Mouse (Mus musculus): ENCODE measurements at regions not wholly inside any gene's neighbourhood (a gene's known extent, or its start where the extent isn't known, plus 50 kb on each side); places are given as distances from the start of the nearest gene placed in this dataset.

DNA sequence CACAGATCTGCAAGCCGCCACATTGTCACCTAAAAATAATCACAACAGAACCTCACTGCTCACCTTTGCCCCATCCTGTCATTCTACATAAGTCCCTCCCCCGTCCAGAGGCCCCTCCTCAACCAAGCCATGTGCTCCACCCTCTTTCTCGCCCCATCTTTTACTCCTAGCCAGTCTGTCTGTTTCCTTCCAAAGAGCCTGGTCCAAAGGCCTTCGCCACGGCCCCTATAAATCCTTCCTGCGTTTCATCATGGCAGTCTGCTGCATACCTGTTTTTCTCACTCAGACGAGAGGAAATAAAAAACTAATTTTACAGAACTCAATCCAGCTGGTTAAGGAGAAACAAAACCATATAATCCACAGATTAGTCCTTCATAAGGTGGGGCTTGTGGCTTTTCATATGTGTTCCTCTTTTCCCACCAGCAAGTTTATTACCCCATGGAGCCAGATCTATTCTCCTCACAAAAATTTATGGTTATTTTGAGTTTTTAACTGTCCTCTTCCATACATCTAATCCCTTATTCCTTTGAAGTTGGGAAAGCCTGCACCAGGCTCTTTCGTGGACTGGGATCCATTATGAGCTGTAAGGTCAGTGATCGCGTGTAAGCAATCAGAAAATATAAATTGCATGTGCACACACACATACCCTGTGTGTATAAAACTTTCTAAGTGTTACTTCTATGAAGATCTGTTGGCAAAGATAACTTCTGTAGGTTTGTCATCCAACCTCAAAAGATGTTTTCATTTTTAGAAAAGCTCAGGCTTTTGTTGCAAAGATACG is 236.9 kb upstream of the Rsrc1 start:
- WGBS = 74% methylated on average over 11 of the region's 11 CpGs
- no peak overlapping the region for H3K4me2 ChIP-seq (ENCODE audit: low read depth, low read length)
- no peaks in the 10 kb centered on the region for H3K36me3 ChIP-seq (replicated peaks; ENCODE audit: control insufficient read depth, insufficient read depth, low read depth, low read length)
- ATAC-seq (replicated peaks; ENCODE audit: insufficient number of reproducible peaks, low FRiP score, low TSS enrichment, low read depth) (no peak), DNase-seq (ENCODE audit: low spot score) (no peak)
- H3K9me3 ChIP-seq (replicated peaks; ENCODE audit: control insufficient read depth, low read length) = no peaks in the 10 kb centered on the region
- H3K9ac ChIP-seq (replicated peaks; ENCODE audit: low read length) = no peak overlapping the region
- H3K27ac ChIP-seq (replicated peaks; ENCODE audit: low read depth, low read length) = no peak overlapping the region
- H3K27me3 ChIP-seq (ENCODE audit: control insufficient read depth, insufficient read depth, low read length) = no peaks in the 10 kb centered on the region
- H3K4me3 ChIP-seq (ENCODE audit: low read depth, low read length) = no peak overlapping the region
- H3K4me1 ChIP-seq (ENCODE audit: control insufficient read depth, insufficient read depth, low read length) = no peaks in the 10 kb centered on the region

DNA sequence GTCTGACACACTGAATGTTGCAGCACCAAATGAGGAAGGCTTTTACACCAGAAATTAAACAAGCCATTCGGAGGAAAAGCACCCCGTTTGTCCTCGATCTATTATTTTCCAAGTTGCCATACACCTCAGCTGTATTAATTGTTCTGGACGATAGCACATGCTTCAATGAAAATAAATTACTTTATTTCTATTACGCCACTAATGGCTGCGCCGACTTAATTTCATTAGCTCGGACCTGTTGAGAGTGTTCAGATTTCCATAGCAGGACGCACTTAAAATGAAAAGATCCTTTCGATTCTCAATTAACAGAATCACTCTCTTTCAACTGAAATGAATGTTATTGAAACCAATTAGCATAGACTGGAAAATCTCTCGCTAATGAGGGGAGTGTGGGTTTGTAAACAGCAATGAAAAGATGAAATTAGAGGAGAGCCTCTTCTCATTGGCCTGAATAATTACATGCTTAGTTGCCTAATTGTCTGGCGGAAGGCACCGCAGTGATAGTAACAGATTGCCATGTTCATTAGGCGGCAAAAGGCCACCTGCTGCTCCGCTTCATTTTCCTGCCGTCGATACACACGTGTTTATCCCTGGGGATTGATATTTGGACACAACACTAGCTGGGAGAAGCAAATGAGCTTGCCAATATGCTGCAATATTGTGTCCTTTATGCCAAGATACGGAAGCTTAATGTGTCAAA is 234.7 kb upstream of the Rsrc1 start:
- H3K9me3 ChIP-seq (replicated peaks; ENCODE audit: control insufficient read depth, low read length) = no peaks in the 10 kb centered on the region
- H3K27me3 ChIP-seq (ENCODE audit: control insufficient read depth, insufficient read depth, low read length) = no peaks in the 10 kb centered on the region
- H3K27ac ChIP-seq (replicated peaks; ENCODE audit: low read depth, low read length) = no peak overlapping the region
- H3K4me2 ChIP-seq (ENCODE audit: low read depth, low read length) = no peak overlapping the region
- H3K36me3 ChIP-seq (replicated peaks; ENCODE audit: control insufficient read depth, insufficient read depth, low read depth, low read length) = no peaks in the 10 kb centered on the region
- no peak overlapping the region for H3K4me3 ChIP-seq (ENCODE audit: low read depth, low read length)
- DNase-seq (ENCODE audit: low spot score) = no peak
- WGBS = 70% methylated on average over 19 of the region's 19 CpGs
- no peak overlapping the region for H3K9ac ChIP-seq (replicated peaks; ENCODE audit: low read length)
- H3K4me1 ChIP-seq (ENCODE audit: control insufficient read depth, insufficient read depth, low read length) = no peaks in the 10 kb centered on the region
- ATAC-seq (replicated peaks; ENCODE audit: insufficient number of reproducible peaks, low FRiP score, low TSS enrichment, low read depth) = no peak

DNA sequence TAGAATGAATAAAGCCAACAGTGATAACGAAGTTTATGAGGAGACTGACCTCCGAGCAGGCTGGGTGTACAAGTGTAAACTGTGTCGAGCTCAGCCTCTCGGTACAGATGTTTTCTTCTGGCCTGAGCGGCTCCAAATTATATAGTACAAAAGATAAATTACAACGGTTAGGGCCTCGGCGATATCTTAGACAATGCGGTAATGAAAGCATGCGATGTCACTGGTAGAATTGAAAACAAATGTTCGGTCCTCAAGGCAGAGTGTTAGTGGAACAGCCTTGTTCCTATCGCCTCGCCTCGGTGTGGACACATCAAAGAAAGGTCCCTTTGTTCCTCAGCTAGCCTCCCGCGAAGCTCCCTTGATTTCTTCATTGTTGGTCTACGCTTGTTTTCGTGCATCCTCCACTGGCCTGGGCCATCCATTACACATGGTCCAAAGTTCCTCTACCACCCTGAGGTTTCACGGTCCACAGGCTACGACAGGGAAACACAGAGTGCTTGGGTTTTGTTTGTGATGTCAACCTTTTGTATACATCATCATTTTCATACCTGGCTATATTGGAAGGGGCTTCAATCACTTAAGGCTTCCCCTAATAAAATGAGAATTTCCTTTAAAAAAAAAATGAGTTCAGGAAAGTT is 234.0 kb upstream of the Rsrc1 start:
- Histone ChIP-seq H3K9me3 (replicated peaks; ENCODE audit: control insufficient read depth, low read length) (no peaks in the 10 kb centered on the region), H3K4me3 (ENCODE audit: low read depth, low read length) (no peak overlapping the region), H3K9ac (replicated peaks; ENCODE audit: low read length) (no peak overlapping the region), H3K4me2 (ENCODE audit: low read depth, low read length) (no peak overlapping the region), H3K27me3 (ENCODE audit: control insufficient read depth, insufficient read depth, low read length) (no peaks in the 10 kb centered on the region), H3K36me3 (replicated peaks; ENCODE audit: control insufficient read depth, insufficient read depth, low read depth, low read length) (no peaks in the 10 kb centered on the region), H3K27ac (replicated peaks; ENCODE audit: low read depth, low read length) (no peak overlapping the region), H3K4me1 (ENCODE audit: control insufficient read depth, insufficient read depth, low read length) (no peaks in the 10 kb centered on the region)
- ATAC-seq (replicated peaks; ENCODE audit: insufficient number of reproducible peaks, low FRiP score, low TSS enrichment, low read depth) (no peak), DNase-seq (ENCODE audit: low spot score) (no peak)
- 45% methylated on average over 20 of the region's 20 CpGs for WGBS

DNA sequence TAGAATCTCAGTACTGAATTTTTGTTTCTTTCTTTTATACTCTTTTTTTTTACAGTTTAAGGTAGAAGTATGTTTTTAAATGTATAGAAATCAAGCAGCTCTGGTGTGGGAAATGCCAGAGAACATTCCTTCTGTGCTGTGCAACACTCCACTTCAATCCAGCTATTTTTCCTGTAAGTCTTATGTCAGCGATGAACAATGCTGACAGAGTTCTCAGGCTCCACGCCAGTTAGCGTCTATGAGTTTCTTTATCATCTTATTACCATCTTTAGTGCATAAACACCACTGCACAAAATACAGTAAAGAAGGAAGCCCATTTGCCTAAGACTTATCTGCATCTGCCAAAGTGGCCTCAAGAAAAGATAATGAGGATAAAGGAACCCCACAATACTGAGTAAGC is 223.0 kb upstream of the Rsrc1 start:
- ATAC-seq (replicated peaks; ENCODE audit: insufficient number of reproducible peaks, low FRiP score, low TSS enrichment, low read depth) (no peak), DNase-seq (ENCODE audit: low spot score) (no peak)
- Histone ChIP-seq H3K4me1 (ENCODE audit: control insufficient read depth, insufficient read depth, low read length) (no peaks in the 10 kb centered on the region), H3K27me3 (ENCODE audit: control insufficient read depth, insufficient read depth, low read length) (no peaks in the 10 kb centered on the region), H3K9me3 (replicated peaks; ENCODE audit: control insufficient read depth, low read length) (no peaks in the 10 kb centered on the region), H3K9ac (replicated peaks; ENCODE audit: low read length) (no peak overlapping the region), H3K36me3 (replicated peaks; ENCODE audit: control insufficient read depth, insufficient read depth, low read depth, low read length) (no peaks in the 10 kb centered on the region), H3K4me3 (ENCODE audit: low read depth, low read length) (no peak overlapping the region), H3K27ac (replicated peaks; ENCODE audit: low read depth, low read length) (no peak overlapping the region), H3K4me2 (ENCODE audit: low read depth, low read length) (no peak overlapping the region)
- 86% methylated on average over 3 of the region's 3 CpGs for WGBS

DNA sequence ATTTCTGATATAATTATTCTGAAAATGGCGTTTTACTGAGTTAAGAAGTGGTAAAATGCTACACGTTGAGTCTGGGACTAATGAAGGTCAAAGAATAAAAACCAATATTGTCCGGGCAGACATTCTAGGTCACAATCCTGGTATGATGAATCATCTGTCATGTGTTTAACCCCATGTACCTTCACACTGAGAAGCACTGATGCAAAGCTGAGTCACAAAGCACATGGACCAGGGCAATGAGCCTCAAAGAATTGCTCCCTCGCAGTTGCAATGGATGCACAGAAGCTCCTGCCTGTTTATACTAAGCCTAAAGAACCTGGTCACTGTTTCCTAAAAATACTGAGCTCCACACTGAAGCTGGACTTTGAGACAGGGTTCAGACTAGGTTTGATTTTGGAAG is 221.3 kb upstream of the Rsrc1 start:
- ATAC-seq (replicated peaks; ENCODE audit: insufficient number of reproducible peaks, low FRiP score, low TSS enrichment, low read depth) (no peak), DNase-seq (ENCODE audit: low spot score) (no peak)
- Histone ChIP-seq H3K27me3 (ENCODE audit: control insufficient read depth, insufficient read depth, low read length) (no peaks in the 10 kb centered on the region), H3K9ac (replicated peaks; ENCODE audit: low read length) (no peak overlapping the region), H3K9me3 (replicated peaks; ENCODE audit: control insufficient read depth, low read length) (no peaks in the 10 kb centered on the region), H3K4me2 (ENCODE audit: low read depth, low read length) (no peak overlapping the region), H3K27ac (replicated peaks; ENCODE audit: low read depth, low read length) (no peak overlapping the region), H3K4me1 (ENCODE audit: control insufficient read depth, insufficient read depth, low read length) (no peaks in the 10 kb centered on the region), H3K4me3 (ENCODE audit: low read depth, low read length) (no peak overlapping the region), H3K36me3 (replicated peaks; ENCODE audit: control insufficient read depth, insufficient read depth, low read depth, low read length) (no peaks in the 10 kb centered on the region)
- WGBS = 90% methylated on average over 4 of the region's 4 CpGs

DNA sequence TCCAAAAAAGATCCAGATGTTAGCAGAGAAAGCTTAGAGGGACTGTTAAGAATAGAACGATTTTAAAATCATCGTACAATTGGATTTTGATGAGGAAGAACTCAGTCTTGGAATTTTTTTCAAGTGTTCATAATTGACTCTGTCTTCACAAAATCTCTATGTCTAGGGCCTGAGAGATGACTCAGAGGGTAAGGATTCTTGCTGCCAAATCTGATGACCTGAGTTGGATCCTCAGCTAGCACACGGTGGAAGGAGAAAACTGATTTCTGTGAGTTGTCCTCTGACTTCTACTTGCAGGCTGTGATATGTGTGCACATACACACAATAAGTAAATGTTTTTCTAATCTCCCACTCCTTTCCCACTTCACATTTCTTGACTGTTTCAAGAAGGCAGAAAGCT is 218.7 kb upstream of the Rsrc1 start:
- DNase-seq (ENCODE audit: low spot score) = no peak
- Histone ChIP-seq H3K9me3 (replicated peaks; ENCODE audit: control insufficient read depth, low read length) (no peaks in the 10 kb centered on the region), H3K9ac (replicated peaks; ENCODE audit: low read length) (no peak overlapping the region), H3K4me2 (ENCODE audit: low read depth, low read length) (no peak overlapping the region), H3K4me1 (ENCODE audit: control insufficient read depth, insufficient read depth, low read length) (no peaks in the 10 kb centered on the region), H3K4me3 (ENCODE audit: low read depth, low read length) (no peak overlapping the region), H3K27ac (replicated peaks; ENCODE audit: low read depth, low read length) (no peak overlapping the region), H3K36me3 (replicated peaks; ENCODE audit: control insufficient read depth, insufficient read depth, low read depth, low read length) (no peaks in the 10 kb centered on the region), H3K27me3 (ENCODE audit: control insufficient read depth, insufficient read depth, low read length) (no peaks in the 10 kb centered on the region)
- ATAC-seq (replicated peaks; ENCODE audit: insufficient number of reproducible peaks, low FRiP score, low TSS enrichment, low read depth) = no peak
- WGBS = 76% methylated on average over 3 of the region's 3 CpGs

DNA sequence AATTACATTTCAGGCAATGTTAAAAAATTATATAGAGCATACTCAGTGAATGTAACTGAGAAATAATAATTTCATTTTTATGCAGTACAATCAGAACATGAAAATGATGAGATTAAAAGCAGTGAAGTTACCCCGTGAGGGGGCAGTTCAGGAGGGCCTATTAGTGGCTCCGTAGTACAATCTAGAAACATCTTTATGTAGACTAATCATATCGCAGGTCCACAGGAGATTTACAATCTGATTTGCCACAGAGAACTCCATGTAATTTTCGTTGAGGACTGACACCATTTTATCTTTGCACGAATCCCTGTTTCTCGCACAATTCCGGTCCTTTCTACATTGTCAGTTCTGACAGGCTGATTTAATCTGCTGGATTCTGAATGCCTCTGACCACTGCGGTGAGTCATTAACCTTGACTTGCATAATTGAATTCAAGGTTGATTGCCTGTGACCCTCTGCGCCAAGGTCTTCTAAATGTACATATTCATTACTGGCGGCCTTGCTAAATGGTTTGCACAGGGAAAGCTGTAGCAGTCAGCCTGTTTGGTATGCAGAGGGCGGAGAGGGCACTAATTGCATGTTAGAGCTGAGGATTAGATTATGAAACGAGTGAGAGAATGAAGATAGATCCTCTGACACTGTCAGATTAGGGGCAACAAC is 183.7 kb upstream of the Rsrc1 start:
- no peak overlapping the region for H3K4me3 ChIP-seq (ENCODE audit: low read depth, low read length)
- H3K9ac ChIP-seq (replicated peaks; ENCODE audit: low read length) = no peak overlapping the region
- no peaks in the 10 kb centered on the region for H3K36me3 ChIP-seq (replicated peaks; ENCODE audit: control insufficient read depth, insufficient read depth, low read depth, low read length)
- no peaks in the 10 kb centered on the region for H3K9me3 ChIP-seq (replicated peaks; ENCODE audit: control insufficient read depth, low read length)
- no peaks in the 10 kb centered on the region for H3K27me3 ChIP-seq (ENCODE audit: control insufficient read depth, insufficient read depth, low read length)
- ATAC-seq (replicated peaks; ENCODE audit: insufficient number of reproducible peaks, low FRiP score, low TSS enrichment, low read depth) (no peak), DNase-seq (ENCODE audit: low spot score) (peak; percentile 42)
- whole genome bisulfite sequencing = 36% methylated on average over 12 of the region's 12 CpGs
- no peak overlapping the region for H3K27ac ChIP-seq (replicated peaks; ENCODE audit: low read depth, low read length)
- no peaks in the 10 kb centered on the region for H3K4me1 ChIP-seq (ENCODE audit: control insufficient read depth, insufficient read depth, low read length)
- H3K4me2 ChIP-seq (ENCODE audit: low read depth, low read length) = no peak overlapping the region; the same call in 1 of the 2 replicates
